Mouse (Mus musculus): ENCODE data around the gene Dvl1.

- TF ChIP-seq POLR2A (IDR thresholded peaks at IDR 0.05; ENCODE audit: low read depth, low read length) = no peak
- TF ChIP-seq CTCF (IDR thresholded peaks at IDR 0.05; ENCODE audit: borderline replicate concordance, insufficient read depth, low read length) = no peak
Observed at GRCm38 (mm10) chr4:155853421-155853820, 6.2 kb downstream of the Dvl1 start.
